Mouse (Mus musculus): Measurements from ENCODE around the gene Anxa1. TPM values are rescaled to one million over a fixed set of nuclear protein-coding genes. Genes with fewer than 3 reads are reported as not detected.

Gene Anxa1
- polyA plus RNA-seq, 1 experiment from 2014 or later, result 61.8 TPM

DNA sequence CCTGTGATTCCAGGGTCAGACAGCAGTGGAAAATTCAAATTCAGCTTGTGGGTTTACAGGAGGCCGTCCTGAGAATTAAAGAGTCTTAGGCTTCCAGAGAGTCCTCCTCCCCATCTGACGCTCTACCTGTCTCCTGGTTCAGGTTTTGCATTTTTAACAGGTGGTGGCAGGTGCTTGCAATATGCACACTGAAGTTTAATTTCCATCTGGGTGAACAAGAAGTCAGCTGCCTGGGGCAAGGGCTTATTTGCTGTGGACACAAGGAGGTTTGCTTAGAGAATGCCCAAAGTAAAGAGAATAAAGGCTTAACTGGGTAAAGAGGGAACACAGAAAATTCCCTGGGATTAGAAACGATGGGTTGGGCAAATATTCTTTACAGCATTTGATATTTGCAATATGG is 11.2 kb upstream of the Anxa1 start:
- Histone ChIP-seq H3K9ac (no peak overlapping the region), H3K4me2 (replicated peaks) (no peak overlapping the region), H3K4me1 (replicated peaks) (no peaks in the 10 kb centered on the region), H3K27me3 (replicated peaks) (no peaks in the 10 kb centered on the region), H3K36me3 (no peaks in the 10 kb centered on the region), H3K4me3 (replicated peaks) (no peak overlapping the region), H3K9me3 (no peaks in the 10 kb centered on the region), H3K27ac (no peak overlapping the region)
- ATAC-seq, result no peak
- WGBS, result 74% methylated on average over 3 of the region's 3 CpGs

DNA sequence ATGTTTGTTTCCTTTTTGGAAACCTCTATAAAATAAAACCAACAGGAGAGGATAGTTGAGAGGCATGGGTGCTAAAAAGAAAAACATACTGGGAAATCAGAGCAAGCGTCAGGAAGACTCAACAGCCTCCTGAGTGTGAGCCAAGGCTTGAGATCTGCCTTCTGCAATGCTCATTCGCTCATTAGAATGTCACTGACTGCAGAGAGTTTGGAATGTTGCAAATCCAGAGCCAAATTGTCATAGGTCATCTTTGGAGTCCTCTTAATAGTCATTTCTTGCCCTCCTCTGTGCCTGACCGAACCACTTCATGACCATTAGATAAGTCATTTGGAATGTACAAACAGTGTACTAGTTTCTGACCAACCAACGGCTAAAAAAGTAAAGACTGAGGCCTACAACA is 8.4 kb upstream of the Anxa1 start:
- WGBS, result 69% methylated on average over 4 of the region's 4 CpGs
- no peak overlapping the region for H3K9ac ChIP-seq
- H3K4me3 ChIP-seq (replicated peaks), result no peak overlapping the region
- H3K4me2 ChIP-seq (replicated peaks), result no peak overlapping the region
- no peaks in the 10 kb centered on the region for H3K4me1 ChIP-seq (replicated peaks)
- no peaks in the 10 kb centered on the region for H3K9me3 ChIP-seq
- no peak overlapping the region for H3K27ac ChIP-seq
- H3K36me3 ChIP-seq, result no peaks in the 10 kb centered on the region
- ATAC-seq, result no peak
- no peaks in the 10 kb centered on the region for H3K27me3 ChIP-seq (replicated peaks)

DNA sequence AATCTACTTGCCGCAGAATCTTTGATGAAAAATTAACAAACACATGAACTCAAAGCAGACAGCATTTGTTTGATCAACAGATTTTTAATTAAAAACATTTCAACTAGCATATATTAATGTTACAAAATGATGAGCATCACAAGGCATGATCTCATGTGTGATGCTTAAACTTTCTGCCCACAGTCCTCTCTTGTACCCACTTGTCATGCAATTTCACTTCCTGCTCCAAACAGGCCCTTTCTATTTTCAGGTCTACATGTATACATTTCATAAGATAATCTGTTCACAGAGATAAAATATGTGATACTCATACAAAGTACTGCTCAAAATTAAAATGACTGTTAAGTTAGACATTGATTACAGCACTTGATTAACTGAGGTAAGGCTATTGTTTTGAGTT is 6.3 kb upstream of the Anxa1 start:
- Histone ChIP-seq H3K9ac (no peak overlapping the region), H3K27ac (no peak overlapping the region), H3K27me3 (replicated peaks) (no peaks in the 10 kb centered on the region), H3K4me2 (replicated peaks) (no peak overlapping the region), H3K9me3 (no peaks in the 10 kb centered on the region), H3K4me3 (replicated peaks) (no peak overlapping the region), H3K4me1 (replicated peaks) (no peaks in the 10 kb centered on the region), H3K36me3 (no peaks in the 10 kb centered on the region)
- 96% methylated on average over 1 of the region's 1 CpGs for WGBS
- ATAC-seq, result no peak

DNA sequence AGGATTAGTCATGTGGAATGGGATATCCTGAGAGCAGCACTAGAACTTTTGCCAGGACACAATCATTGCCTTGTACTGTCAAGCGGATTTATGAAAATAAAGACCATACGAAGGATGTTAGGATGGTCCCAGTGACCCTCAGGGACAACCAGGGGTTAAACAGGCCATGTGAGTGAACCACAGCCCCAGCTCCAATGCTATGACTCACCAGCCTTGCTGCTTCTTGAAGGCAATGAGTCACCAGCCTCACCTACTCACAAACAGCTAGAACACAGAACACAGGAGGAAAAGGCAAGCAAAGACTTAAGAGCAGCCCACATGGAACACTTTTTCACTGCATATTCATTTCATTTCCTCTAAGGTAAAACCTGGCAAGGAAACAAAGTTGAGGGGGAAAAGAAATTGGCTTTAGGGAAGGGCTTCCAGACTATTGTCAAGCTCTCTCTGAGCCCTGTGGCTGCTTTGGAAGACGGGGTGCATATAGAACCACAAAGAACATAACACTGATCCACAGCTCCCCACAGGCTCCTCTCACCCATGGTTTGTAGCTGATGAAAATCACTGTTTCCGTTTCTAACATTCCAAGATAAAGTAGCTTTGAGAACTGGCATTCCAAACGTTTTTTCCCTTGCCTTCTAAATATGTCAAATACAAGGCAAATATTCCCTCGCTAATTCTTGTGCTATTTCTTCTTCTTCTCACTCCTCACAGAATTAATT is 3.0 kb upstream of the Anxa1 start:
- Histone ChIP-seq H3K4me2 (replicated peaks) (no peak overlapping the region), H3K27me3 (replicated peaks) (no peaks in the 10 kb centered on the region), H3K27ac (no peak overlapping the region), H3K4me1 (replicated peaks) (no peaks in the 10 kb centered on the region), H3K9ac (no peak overlapping the region), H3K4me3 (replicated peaks) (no peak overlapping the region), H3K9me3 (no peaks in the 10 kb centered on the region), H3K36me3 (no peaks in the 10 kb centered on the region)
- ATAC-seq, result peak; percentile 62; the same call in 1 of the 2 replicates
- 62% methylated on average over 6 of the region's 6 CpGs for WGBS

DNA sequence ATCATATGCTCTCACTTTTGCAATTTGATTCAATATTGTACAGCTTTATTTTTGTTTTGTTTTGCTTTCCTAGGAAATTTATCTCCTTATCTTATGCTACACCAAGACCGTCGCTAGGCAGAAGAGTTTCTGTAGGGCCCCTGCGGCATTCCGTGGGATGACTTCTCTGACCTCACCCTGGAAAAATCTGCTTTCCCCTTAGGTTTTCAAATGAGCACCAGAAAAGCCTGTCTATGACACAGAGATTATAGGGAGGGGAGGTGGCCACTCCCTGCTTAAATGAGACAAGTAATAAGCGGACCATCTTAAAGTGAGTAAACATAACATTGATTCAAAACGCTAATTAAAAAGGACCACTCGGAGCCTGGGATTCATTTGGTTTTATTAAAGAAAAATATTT is 1.0 kb downstream of the Anxa1 start:
- H3K9me3 ChIP-seq, result no peaks in the 10 kb centered on the region
- WGBS, result 37% methylated on average over 7 of the region's 7 CpGs
- H3K9ac ChIP-seq, result no peak overlapping the region
- ATAC-seq, result peak; percentile 51
- H3K27ac ChIP-seq, result no peak overlapping the region
- no peaks in the 10 kb centered on the region for H3K27me3 ChIP-seq (replicated peaks)
- no peaks in the 10 kb centered on the region for H3K36me3 ChIP-seq
- no peaks in the 10 kb centered on the region for H3K4me1 ChIP-seq (replicated peaks)
- peak overlapping the region; percentile 17; the same call in 1 of the 2 replicates for H3K4me3 ChIP-seq (replicated peaks)
- peak overlapping the region; percentile 30 for H3K4me2 ChIP-seq (replicated peaks)

DNA sequence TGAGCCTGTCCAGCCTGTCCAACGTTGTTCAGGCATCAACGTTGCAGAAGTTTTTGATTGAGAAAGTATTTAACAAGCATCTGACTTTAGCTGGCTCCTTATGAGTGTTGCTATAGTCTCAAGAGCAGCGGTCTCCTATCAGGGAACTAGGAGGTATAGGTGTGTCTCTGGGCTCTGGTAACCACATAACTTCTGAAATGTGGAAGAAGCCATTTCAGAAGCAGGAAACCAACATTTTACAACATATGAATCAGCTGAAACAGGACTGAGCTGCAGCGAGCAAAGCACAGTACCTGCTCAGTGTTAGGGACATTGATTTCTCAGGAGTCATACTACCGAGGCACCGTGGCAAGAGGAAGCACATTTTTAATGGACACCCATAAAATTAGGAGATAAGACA is 1.5 kb downstream of the Anxa1 start:
- no peaks in the 10 kb centered on the region for H3K27me3 ChIP-seq (replicated peaks)
- no peak overlapping the region for H3K27ac ChIP-seq
- no peak overlapping the region for H3K4me3 ChIP-seq (replicated peaks)
- H3K4me2 ChIP-seq (replicated peaks), result peak overlapping the region; percentile 30; the same call in 1 of the 2 replicates
- no peaks in the 10 kb centered on the region for H3K4me1 ChIP-seq (replicated peaks)
- ATAC-seq, result peak; percentile 58
- no peaks in the 10 kb centered on the region for H3K36me3 ChIP-seq
- 60% methylated on average over 6 of the region's 6 CpGs for WGBS
- no peak overlapping the region for H3K9ac ChIP-seq
- H3K9me3 ChIP-seq, result no peaks in the 10 kb centered on the region

DNA sequence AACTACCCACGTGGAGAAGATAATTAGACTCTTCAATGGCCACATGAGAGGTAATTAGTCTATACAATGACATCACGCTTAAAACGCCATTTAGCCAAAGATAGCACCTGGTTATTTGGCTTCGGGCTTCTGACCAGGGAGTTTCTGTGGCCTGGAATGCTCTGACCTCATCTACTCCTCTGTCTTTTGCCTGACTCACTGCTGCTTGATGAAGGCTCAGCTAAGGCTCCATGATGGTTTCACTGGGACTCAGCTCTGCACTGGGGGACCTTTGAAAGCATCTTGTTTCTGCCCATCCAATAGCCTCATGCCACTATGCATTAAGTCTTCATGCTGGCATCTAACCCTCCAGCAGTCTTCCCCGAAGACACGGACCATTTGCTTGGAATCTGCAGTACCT is 2.5 kb downstream of the Anxa1 start:
- WGBS, result 80% methylated on average over 6 of the region's 6 CpGs
- no peak overlapping the region for H3K9ac ChIP-seq
- ATAC-seq, result no peak
- H3K27ac ChIP-seq, result no peak overlapping the region
- H3K4me1 ChIP-seq (replicated peaks), result no peaks in the 10 kb centered on the region
- no peaks in the 10 kb centered on the region for H3K9me3 ChIP-seq
- H3K36me3 ChIP-seq, result no peaks in the 10 kb centered on the region
- no peak overlapping the region for H3K4me2 ChIP-seq (replicated peaks)
- H3K27me3 ChIP-seq (replicated peaks), result no peaks in the 10 kb centered on the region
- H3K4me3 ChIP-seq (replicated peaks), result no peak overlapping the region

DNA sequence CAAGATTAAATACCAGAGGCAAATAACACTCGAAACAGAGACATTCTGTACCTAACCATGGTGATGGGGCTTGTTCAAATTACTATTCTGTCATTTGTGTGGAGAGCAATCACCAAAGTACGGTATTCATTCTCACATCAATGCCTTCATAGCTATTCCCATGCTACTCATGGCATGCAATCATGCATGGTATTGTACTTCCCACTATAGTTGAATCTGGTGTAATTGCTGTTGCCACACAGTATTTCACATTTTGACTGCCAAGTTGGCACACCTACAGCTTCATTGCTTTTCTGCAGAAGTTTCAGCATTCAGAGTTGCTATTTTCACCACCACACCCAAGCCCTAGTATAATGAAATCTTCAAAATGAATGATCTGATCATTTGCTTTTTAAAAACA is 4.4 kb downstream of the Anxa1 start:
- Histone ChIP-seq H3K36me3 (no peaks in the 10 kb centered on the region), H3K4me1 (replicated peaks) (no peaks in the 10 kb centered on the region), H3K27me3 (replicated peaks) (no peaks in the 10 kb centered on the region), H3K4me2 (replicated peaks) (no peak overlapping the region), H3K27ac (no peak overlapping the region), H3K9me3 (no peaks in the 10 kb centered on the region), H3K9ac (no peak overlapping the region), H3K4me3 (replicated peaks) (no peak overlapping the region)
- ATAC-seq, result no peak
- 90% methylated on average over 2 of the region's 2 CpGs for WGBS

DNA sequence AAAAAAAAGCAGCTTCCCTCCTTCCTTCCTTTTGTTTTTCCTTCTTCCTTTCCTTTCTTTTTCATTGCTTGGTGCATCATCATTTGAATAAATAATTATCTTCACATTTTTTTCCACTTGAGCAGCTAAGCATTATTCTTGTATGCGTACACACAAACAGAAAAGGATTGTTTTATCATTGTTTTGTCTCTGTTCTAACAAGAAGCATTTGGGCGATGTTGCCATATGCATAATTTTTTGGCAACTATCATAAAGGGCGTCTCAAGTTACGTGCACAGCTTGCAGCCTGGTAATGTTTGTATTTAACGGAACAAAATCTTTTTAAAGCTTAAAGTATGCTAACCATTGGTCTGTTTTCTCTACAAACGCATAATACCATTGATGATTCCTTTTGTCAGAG is 5.1 kb downstream of the Anxa1 start:
- Histone ChIP-seq H3K4me3 (replicated peaks) (no peak overlapping the region), H3K27me3 (replicated peaks) (no peaks in the 10 kb centered on the region), H3K4me1 (replicated peaks) (no peaks in the 10 kb centered on the region), H3K4me2 (replicated peaks) (no peak overlapping the region), H3K36me3 (no peaks in the 10 kb centered on the region), H3K9ac (no peak overlapping the region), H3K9me3 (no peaks in the 10 kb centered on the region), H3K27ac (no peak overlapping the region)
- 81% methylated on average over 6 of the region's 6 CpGs for WGBS
- ATAC-seq, result no peak

DNA sequence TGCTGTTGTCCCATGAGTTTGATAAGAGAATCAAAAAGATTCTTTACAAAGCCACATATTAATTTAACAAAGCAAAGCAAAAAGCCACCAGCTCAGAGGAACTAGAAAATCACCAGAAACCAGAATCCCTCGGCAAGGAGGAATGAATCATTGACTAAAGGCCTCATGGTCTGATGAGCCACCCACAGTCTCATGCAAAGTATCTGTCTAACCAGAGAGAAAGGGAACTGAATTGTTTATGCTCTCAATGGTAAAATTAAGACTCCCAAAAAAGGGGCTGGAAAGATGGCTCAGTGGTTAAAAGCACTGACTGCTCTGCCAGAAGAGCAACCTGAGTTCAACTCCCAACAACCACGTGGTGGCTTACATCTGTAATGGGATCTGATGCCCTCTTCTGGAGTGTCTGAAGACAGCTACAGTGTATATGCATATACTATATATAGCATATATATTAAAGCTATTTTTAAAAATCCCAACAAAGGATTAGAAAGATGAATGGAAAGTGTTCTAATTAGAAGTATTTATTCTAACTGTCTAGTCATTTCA is 9.5 kb downstream of the Anxa1 start:
- Histone ChIP-seq H3K27ac (no peak overlapping the region), H3K9me3 (no peaks in the 10 kb centered on the region), H3K27me3 (replicated peaks) (no peaks in the 10 kb centered on the region), H3K36me3 (no peaks in the 10 kb centered on the region), H3K9ac (no peak overlapping the region), H3K4me3 (replicated peaks) (no peak overlapping the region), H3K4me1 (replicated peaks) (no peaks in the 10 kb centered on the region), H3K4me2 (replicated peaks) (no peak overlapping the region)
- WGBS, result 71% methylated on average over 2 of the region's 2 CpGs
- no peak for ATAC-seq

DNA sequence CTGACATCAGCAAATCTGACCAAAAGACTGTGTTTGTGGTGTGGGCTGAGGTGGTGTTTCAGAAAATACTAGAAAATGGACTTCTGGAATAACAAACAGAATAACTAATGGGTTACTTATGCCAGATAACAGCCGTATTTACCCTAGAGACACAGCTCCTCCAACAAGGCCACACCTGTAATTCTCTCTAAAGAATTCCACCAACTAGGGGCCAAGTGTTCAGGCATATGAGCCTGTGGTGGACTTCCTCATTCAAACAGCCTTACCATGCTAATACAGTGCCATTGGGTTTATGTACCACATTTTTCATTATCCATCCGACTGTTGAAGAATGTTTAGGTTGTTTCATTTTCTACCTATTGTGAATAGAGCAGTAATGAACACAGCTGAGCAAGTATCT is 20.6 kb downstream of the Anxa1 start:
- Histone ChIP-seq H3K9ac (no peak overlapping the region), H3K27me3 (replicated peaks) (no peaks in the 10 kb centered on the region), H3K36me3 (no peaks in the 10 kb centered on the region), H3K4me3 (replicated peaks) (no peak overlapping the region), H3K4me1 (replicated peaks) (no peaks in the 10 kb centered on the region), H3K4me2 (replicated peaks) (no peak overlapping the region), H3K9me3 (no peaks in the 10 kb centered on the region), H3K27ac (no peak overlapping the region)
- ATAC-seq, result peak; percentile 67; the same call in 1 of the 2 replicates
- 73% methylated on average over 2 of the region's 2 CpGs for WGBS

DNA sequence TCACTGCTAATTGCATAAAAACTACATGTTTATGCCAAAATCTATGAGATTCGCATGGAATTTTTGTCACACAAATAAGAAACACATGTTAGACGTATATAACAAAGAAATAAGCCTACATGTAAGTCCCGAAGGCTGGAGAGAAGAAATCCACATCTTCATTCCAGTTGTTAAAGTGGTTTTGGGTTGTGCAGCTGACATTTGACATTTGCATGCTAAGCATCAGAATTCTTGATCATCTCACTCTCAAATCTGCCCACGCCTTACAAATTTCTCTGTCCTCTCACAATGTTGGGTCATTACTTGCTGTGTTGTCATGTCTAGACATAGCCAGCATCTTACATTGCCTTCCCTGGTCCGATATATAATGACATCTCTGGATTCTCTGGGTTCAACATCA is 24.2 kb downstream of the Anxa1 start:
- Histone ChIP-seq H3K9me3 (no peaks in the 10 kb centered on the region), H3K27ac (no peak overlapping the region), H3K9ac (no peak overlapping the region), H3K36me3 (no peaks in the 10 kb centered on the region), H3K4me3 (replicated peaks) (no peak overlapping the region), H3K4me2 (replicated peaks) (no peak overlapping the region), H3K4me1 (replicated peaks) (no peaks in the 10 kb centered on the region), H3K27me3 (replicated peaks) (no peaks in the 10 kb centered on the region)
- WGBS, result 74% methylated on average over 5 of the region's 5 CpGs
- no peak for ATAC-seq

DNA sequence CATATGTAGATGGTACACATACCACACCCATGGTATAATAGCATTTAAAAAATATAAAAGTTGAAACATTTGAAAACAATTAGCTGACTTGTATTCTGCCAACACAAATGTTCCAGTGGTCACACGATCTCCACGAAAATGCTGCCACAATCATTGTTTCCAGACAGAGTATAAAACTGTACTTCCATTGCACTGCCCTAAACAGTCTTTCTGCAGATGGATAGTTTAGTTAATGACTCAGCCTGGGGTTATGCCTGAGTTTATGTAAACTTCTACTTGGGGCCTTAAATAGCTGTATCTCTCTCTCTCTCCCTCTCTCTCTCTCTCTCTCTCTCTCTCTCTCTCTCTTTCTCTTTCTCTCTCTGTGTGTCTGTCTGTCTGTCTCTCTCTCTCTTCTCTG is 24.7 kb downstream of the Anxa1 start:
- H3K36me3 ChIP-seq, result no peaks in the 10 kb centered on the region
- H3K9ac ChIP-seq, result no peak overlapping the region
- no peak overlapping the region for H3K4me2 ChIP-seq (replicated peaks)
- 49% methylated on average over 2 of the region's 2 CpGs for WGBS
- no peaks in the 10 kb centered on the region for H3K9me3 ChIP-seq
- no peak overlapping the region for H3K4me3 ChIP-seq (replicated peaks)
- no peaks in the 10 kb centered on the region for H3K4me1 ChIP-seq (replicated peaks)
- ATAC-seq, result no peak
- no peaks in the 10 kb centered on the region for H3K27me3 ChIP-seq (replicated peaks)
- H3K27ac ChIP-seq, result no peak overlapping the region

Measured in intestine, embryonic 15.5 days (tissue).